Mouse (Mus musculus): ENCODE measurements around the gene Ptprh.

GRCm38 (mm10) chr7:4536369-4536768 is 67.5 kb downstream of the Ptprh start:
- TF ChIP-seq CTCF (IDR thresholded peaks at IDR 0.05; ENCODE audit: borderline replicate concordance, insufficient read depth, low read length) (no peak), POLR2A (IDR thresholded peaks at IDR 0.05; ENCODE audit: low read depth, low read length) (no peak)
